Mouse (Mus musculus): ENCODE results near the gene Igdcc3. TPM values are rescaled to one million over a fixed set of nuclear protein-coding genes. Genes with fewer than 3 reads are reported as not detected.

Gene Igdcc3
- polyA plus RNA-seq, 1 experiment from 2014 or later, result 0.12 TPM

DNA sequence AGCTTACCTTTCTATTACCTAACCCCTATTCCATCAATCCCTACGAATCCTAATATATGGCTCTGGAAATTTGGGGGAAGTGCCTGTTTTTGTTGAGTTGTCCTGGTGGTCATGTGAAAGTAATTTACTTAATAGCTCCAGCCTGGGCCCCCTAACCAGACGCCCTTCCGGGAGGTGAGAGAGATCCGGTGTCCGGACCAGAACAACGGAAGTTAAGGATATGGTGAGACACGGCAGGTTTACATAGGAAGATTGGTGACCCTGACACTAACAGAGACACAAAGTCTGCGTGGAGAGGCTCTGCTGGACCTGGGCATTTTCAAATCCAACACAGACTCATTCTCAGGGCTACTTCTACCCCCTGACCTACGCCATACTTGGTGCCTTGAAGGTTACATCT, 25.4 kb downstream of the Igdcc3 start:
- H3K9me3 ChIP-seq (ENCODE audit: control insufficient read depth, low read length), result 0 out of 2 replicates have a peak, but pooled peaks cover 3% of the 10 kb centered on the region
- H3K4me1 ChIP-seq (ENCODE audit: control insufficient read depth, insufficient read depth, low read length), result peaks cover 8% of the 10 kb centered on the region
- peaks cover 10% of the 10 kb centered on the region; the same call in 1 of the 2 replicates for H3K27me3 ChIP-seq (replicated peaks; ENCODE audit: control insufficient read depth, insufficient read depth, low read length)
- H3K9ac ChIP-seq (ENCODE audit: low read depth, low read length), result no peak overlapping the region
- H3K4me2 ChIP-seq (ENCODE audit: low read depth, low read length), result no peak overlapping the region
- 42% methylated on average over 9 of the region's 9 CpGs for WGBS
- no peaks in the 10 kb centered on the region for H3K36me3 ChIP-seq (ENCODE audit: control insufficient read depth, insufficient read depth, low read length)
- H3K27ac ChIP-seq (ENCODE audit: low read length), result no peak overlapping the region
- no peak for ATAC-seq
- no peak overlapping the region for H3K4me3 ChIP-seq (ENCODE audit: low read length)

- H3K4me3 ChIP-seq (ENCODE audit: low read length), result no peak overlapping the region
- no peaks in the 10 kb centered on the region for H3K4me1 ChIP-seq (ENCODE audit: control insufficient read depth, insufficient read depth, low read length)
- 0 out of 2 replicates have a peak, but pooled peaks cover 3% of the 10 kb centered on the region for H3K9me3 ChIP-seq (ENCODE audit: control insufficient read depth, low read length)
- no peak for ATAC-seq
- H3K27me3 ChIP-seq (replicated peaks; ENCODE audit: control insufficient read depth, insufficient read depth, low read length), result no peaks in the 10 kb centered on the region
- H3K36me3 ChIP-seq (ENCODE audit: control insufficient read depth, insufficient read depth, low read length), result no peaks in the 10 kb centered on the region
- H3K27ac ChIP-seq (ENCODE audit: low read length), result no peak overlapping the region
- H3K4me2 ChIP-seq (ENCODE audit: low read depth, low read length), result no peak overlapping the region
- H3K9ac ChIP-seq (ENCODE audit: low read depth, low read length), result no peak overlapping the region
- WGBS, result 45% methylated on average over 6 of the region's 6 CpGs
Measured at GRCm38 (mm10) chr9:65168534-65168933, 27.5 kb downstream of the Igdcc3 start.

- Histone ChIP-seq H3K27ac (ENCODE audit: low read length) (no peak overlapping the region), H3K4me1 (ENCODE audit: control insufficient read depth, insufficient read depth, low read length) (no peaks in the 10 kb centered on the region), H3K9ac (ENCODE audit: low read depth, low read length) (no peak overlapping the region), H3K4me2 (ENCODE audit: low read depth, low read length) (no peak overlapping the region), H3K27me3 (replicated peaks; ENCODE audit: control insufficient read depth, insufficient read depth, low read length) (no peaks in the 10 kb centered on the region), H3K9me3 (ENCODE audit: control insufficient read depth, low read length) (0 out of 2 replicates have a peak, but pooled peaks cover 3% of the 10 kb centered on the region), H3K36me3 (ENCODE audit: control insufficient read depth, insufficient read depth, low read length) (no peaks in the 10 kb centered on the region), H3K4me3 (ENCODE audit: low read length) (no peak overlapping the region)
- 39% methylated on average over 4 of the region's 4 CpGs for WGBS
- ATAC-seq, result no peak
Measured at GRCm38 (mm10) chr9:65168952-65169351, 28.0 kb downstream of the Igdcc3 start.

GRCm38 (mm10) chr9:65172654-65173053, 31.7 kb downstream of the Igdcc3 start:
- no peak overlapping the region for H3K4me2 ChIP-seq (ENCODE audit: low read depth, low read length)
- no peak overlapping the region for H3K4me3 ChIP-seq (ENCODE audit: low read length)
- H3K27ac ChIP-seq (ENCODE audit: low read length), result no peak overlapping the region
- no peak for ATAC-seq
- H3K9me3 ChIP-seq (ENCODE audit: control insufficient read depth, low read length), result no peaks in the 10 kb centered on the region
- H3K4me1 ChIP-seq (ENCODE audit: control insufficient read depth, insufficient read depth, low read length), result no peaks in the 10 kb centered on the region; the same call in 1 of the 2 replicates
- H3K9ac ChIP-seq (ENCODE audit: low read depth, low read length), result no peak overlapping the region
- no peaks in the 10 kb centered on the region for H3K36me3 ChIP-seq (ENCODE audit: control insufficient read depth, insufficient read depth, low read length)
- H3K27me3 ChIP-seq (replicated peaks; ENCODE audit: control insufficient read depth, insufficient read depth, low read length), result no peaks in the 10 kb centered on the region
- 47% methylated on average over 9 of the region's 9 CpGs for WGBS

DNA sequence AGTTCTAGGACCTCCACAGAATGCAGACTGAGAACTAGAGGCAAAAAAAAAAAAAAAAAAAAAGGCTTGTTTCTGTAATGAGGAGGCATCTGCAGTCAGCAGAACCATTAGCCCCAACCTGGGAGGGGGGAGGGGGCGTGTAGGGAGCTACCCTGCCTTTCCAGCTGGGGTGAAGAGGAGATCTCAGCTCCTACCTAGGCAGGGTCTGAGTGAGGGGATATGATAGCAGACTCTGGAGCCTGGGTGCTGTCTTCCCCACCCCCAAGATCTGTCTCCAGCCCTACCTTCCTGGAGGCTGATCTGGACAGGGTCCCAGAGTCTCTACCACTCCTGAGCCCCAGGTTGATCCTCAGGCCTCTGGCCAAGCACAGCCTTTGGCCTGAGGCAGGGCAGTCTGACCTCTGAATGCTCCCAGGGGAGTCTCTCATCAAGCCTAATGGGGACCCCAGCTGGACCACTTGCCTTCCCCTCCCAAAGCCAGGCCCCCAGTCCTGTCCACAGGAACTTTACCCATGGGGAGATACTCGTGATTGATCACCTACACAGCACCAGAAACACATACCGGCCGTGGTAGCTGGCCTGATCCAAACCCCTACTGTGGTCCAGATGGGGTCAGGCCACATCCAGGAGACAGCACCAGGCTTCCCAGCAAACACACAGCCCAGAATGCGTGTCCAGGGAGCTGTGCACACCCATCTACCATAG, 34.4 kb downstream of the Igdcc3 start:
- Histone ChIP-seq H3K9me3 (ENCODE audit: control insufficient read depth, low read length) (no peaks in the 10 kb centered on the region), H3K4me3 (ENCODE audit: low read length) (no peak overlapping the region), H3K36me3 (ENCODE audit: control insufficient read depth, insufficient read depth, low read length) (no peaks in the 10 kb centered on the region), H3K9ac (ENCODE audit: low read depth, low read length) (no peak overlapping the region), H3K27ac (ENCODE audit: low read length) (no peak overlapping the region), H3K27me3 (replicated peaks; ENCODE audit: control insufficient read depth, insufficient read depth, low read length) (no peaks in the 10 kb centered on the region), H3K4me2 (ENCODE audit: low read depth, low read length) (no peak overlapping the region), H3K4me1 (ENCODE audit: control insufficient read depth, insufficient read depth, low read length) (peaks cover 19% of the 10 kb centered on the region)
- 47% methylated on average over 5 of the region's 5 CpGs for WGBS
- no peak for ATAC-seq

DNA sequence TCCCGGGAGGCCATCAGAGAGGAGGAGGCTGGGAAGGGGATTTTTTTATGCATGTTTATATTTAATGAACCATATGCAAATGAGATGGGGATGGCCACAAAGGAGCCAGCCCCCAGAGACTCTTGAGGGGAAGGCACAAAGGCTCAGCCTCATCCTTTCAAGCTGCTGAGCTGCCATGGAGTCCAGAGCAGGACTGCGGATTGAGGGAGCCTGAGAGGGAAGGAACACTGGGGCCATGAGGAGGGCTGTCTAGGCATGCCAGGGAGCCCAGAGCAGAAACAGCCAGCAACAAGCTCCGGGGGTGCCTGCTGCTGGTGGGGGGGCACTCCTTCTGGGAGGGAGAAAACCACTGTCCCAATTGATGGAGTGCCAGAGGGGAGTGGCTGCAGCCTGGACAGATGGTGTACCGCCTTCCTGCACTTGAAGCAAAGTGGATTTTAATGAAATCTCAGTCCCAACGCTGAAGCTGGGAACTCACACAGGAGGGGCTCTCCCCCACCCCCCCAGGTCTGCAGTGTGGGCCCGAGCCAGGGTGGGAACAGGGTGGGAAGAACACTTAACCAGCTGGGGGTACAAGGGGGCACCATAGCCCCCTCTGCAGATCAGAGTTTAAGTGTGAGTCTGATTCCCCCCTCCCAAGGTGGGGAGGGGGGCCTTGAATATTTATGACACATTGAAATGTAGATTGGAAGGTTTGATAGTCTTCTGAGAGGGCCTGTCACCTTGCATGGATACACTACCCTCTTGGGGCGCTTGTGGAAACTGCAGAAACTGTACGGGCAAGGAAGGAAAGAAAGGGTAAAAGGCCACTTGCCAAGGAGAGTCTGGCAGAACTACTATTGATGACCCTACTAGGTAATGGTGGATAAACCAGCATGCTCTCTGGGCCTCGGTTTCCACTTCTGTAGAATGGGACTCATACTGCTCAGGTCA, 35.2 kb downstream of the Igdcc3 start:
- Histone ChIP-seq H3K27me3 (replicated peaks; ENCODE audit: control insufficient read depth, insufficient read depth, low read length) (no peaks in the 10 kb centered on the region), H3K9me3 (ENCODE audit: control insufficient read depth, low read length) (no peaks in the 10 kb centered on the region), H3K27ac (ENCODE audit: low read length) (no peak overlapping the region), H3K4me3 (ENCODE audit: low read length) (no peak overlapping the region), H3K9ac (ENCODE audit: low read depth, low read length) (no peak overlapping the region), H3K4me2 (ENCODE audit: low read depth, low read length) (no peak overlapping the region), H3K4me1 (ENCODE audit: control insufficient read depth, insufficient read depth, low read length) (peaks cover 20% of the 10 kb centered on the region), H3K36me3 (ENCODE audit: control insufficient read depth, insufficient read depth, low read length) (no peaks in the 10 kb centered on the region)
- ATAC-seq, result no peak
- 44% methylated on average over 9 of the region's 9 CpGs for whole genome bisulfite sequencing

DNA sequence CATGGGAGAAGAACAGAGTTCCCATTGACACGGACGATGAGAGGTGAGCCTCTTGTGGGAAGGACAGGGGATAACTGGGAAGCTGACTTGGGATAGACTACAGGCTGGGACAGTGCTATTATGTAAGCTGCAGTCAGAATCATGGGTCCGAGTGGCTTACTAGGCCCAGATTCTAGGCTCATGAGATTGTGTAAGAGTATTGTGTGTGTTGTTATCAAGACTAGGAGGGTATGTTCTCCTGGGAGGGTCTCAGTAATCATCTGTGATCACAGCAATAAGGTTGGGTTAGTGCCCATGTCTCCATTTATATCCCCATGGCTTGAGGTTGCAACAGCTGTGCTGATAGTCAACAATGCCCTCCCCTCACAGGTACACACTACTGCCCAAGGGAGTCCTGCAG, 36.5 kb downstream of the Igdcc3 start:
- H3K9me3 ChIP-seq (ENCODE audit: control insufficient read depth, low read length), result no peaks in the 10 kb centered on the region
- no peak overlapping the region for H3K4me3 ChIP-seq (ENCODE audit: low read length)
- peaks cover 20% of the 10 kb centered on the region for H3K4me1 ChIP-seq (ENCODE audit: control insufficient read depth, insufficient read depth, low read length)
- no peak overlapping the region for H3K27ac ChIP-seq (ENCODE audit: low read length)
- ATAC-seq, result no peak
- H3K27me3 ChIP-seq (replicated peaks; ENCODE audit: control insufficient read depth, insufficient read depth, low read length), result no peaks in the 10 kb centered on the region
- no peaks in the 10 kb centered on the region for H3K36me3 ChIP-seq (ENCODE audit: control insufficient read depth, insufficient read depth, low read length)
- 71% methylated on average over 3 of the region's 3 CpGs for WGBS
- no peak overlapping the region for H3K9ac ChIP-seq (ENCODE audit: low read depth, low read length)
- H3K4me2 ChIP-seq (ENCODE audit: low read depth, low read length), result no peak overlapping the region

GRCm38 (mm10) chr9:65177912-65178311, 36.9 kb downstream of the Igdcc3 start:
- no peaks in the 10 kb centered on the region for H3K9me3 ChIP-seq (ENCODE audit: control insufficient read depth, low read length)
- no peak overlapping the region for H3K27ac ChIP-seq (ENCODE audit: low read length)
- H3K4me2 ChIP-seq (ENCODE audit: low read depth, low read length), result no peak overlapping the region
- H3K36me3 ChIP-seq (ENCODE audit: control insufficient read depth, insufficient read depth, low read length), result no peaks in the 10 kb centered on the region
- H3K27me3 ChIP-seq (replicated peaks; ENCODE audit: control insufficient read depth, insufficient read depth, low read length), result no peaks in the 10 kb centered on the region
- no peak overlapping the region for H3K4me3 ChIP-seq (ENCODE audit: low read length)
- no peak for ATAC-seq
- peaks cover 20% of the 10 kb centered on the region for H3K4me1 ChIP-seq (ENCODE audit: control insufficient read depth, insufficient read depth, low read length)
- 66% methylated on average over 10 of the region's 10 CpGs for WGBS
- H3K9ac ChIP-seq (ENCODE audit: low read depth, low read length), result no peak overlapping the region

DNA sequence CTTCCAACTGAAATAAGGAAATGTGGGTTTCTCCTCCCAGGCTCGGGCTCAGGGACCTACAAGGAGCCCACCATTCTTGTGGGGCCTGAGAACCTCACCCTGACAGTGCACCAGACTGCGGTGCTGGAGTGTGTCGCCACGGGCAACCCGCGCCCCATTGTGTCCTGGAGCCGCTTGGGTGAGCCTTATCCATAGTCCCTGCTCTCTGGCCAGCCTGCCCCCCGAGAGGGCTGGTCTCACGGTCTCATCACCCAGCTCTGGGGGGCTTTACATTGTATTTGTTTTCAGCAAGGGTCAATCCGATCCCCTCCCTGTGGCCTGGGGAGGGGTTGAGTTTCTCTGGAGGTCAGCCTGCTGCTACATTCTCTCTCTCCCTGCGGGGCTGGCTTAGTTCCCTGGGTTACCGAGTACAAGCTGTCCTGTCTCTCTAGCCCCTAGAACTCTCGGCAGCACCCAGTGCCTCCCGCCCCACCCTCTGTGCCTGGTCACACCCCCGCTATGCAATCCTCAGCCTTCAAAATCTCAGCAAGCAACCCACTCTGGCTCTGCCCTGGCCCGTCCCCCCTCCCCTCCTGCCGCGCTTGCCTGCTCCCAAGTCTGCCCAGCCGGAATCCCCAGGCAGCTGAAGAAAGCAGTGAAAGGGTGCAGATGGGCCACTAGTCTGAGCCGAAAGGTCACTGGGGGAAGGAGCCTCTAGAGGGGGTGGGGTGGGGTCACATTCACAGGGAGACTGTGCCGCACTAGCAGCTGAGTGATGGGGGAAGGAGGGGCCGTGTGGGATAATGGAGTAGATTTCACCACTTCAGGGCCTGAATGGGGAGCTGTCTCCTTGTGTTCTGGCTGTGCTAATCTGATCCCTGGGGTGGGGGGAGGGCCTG, 37.6 kb downstream of the Igdcc3 start:
- H3K36me3 ChIP-seq (ENCODE audit: control insufficient read depth, insufficient read depth, low read length), result no peaks in the 10 kb centered on the region
- H3K4me1 ChIP-seq (ENCODE audit: control insufficient read depth, insufficient read depth, low read length), result peaks cover 20% of the 10 kb centered on the region
- H3K9ac ChIP-seq (ENCODE audit: low read depth, low read length), result peak overlapping the region; percentile 27; the same call in 1 of the 2 replicates
- H3K4me2 ChIP-seq (ENCODE audit: low read depth, low read length), result peak overlapping the region; percentile 25; the same call in 1 of the 2 replicates
- H3K27me3 ChIP-seq (replicated peaks; ENCODE audit: control insufficient read depth, insufficient read depth, low read length), result no peaks in the 10 kb centered on the region
- H3K4me3 ChIP-seq (ENCODE audit: low read length), result no peak overlapping the region
- WGBS, result 19% methylated on average over 22 of the region's 22 CpGs
- no peak overlapping the region for H3K27ac ChIP-seq (ENCODE audit: low read length)
- peak; percentile 45 for ATAC-seq
- no peaks in the 10 kb centered on the region for H3K9me3 ChIP-seq (ENCODE audit: control insufficient read depth, low read length)

Data from intestine, embryonic 16.5 days (tissue).